Mouse (Mus musculus) lung, postnatal 4 days (tissue): ENCODE data around the gene Dusp11.
"Not testable (repeated sequence)": the region's sequence is repeated elsewhere in the genome, so short reads cannot be mapped to it uniquely, and the experiment has no call there.

Experiments used
- DNase-seq, 2 experiments: peaks; one replicate each; pipeline ENCODE4 v3.0.0; 2021

The Dusp11 gene

DNA sequence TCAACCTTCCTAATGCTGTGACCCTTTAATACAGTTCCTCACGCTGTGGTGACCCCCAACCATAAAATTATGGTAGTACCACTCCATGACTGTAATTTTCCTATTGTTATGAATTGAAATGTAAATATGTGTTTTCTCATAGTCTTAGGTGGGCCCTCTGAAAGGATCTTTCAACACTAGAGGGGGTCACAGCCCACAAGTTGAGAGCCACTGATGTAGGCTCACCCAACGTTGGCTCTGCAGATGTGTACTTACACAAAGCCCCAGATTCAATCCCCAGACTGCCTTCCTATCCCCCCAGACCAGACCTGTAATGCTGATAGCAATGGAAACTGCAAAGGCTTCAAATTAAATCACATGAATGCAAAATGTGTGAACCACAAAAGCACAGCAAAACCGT, 25.8 kb downstream of the Dusp11 start:
- DNase-seq, result no peak

DNA sequence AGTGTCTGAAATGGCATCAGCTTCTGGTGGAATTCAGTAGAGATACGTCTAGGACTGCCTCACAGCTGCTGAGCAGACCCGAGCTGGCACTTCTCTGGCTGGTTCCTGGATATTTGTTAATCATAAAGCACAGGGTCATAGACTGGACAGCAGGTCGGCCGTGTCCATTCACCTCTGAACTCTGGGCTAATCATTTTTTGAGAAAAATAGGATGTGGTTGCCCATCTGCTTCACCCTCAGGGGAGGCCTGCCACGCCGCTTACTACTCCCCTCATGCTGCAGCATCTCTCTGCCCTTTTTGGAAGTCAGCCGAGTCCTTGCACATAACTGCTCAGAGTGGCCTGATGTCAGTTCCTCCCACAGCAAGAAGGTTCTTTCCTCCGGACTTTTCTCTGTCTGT, 27.4 kb downstream of the Dusp11 start:
- DNase-seq, result no peak

DNA sequence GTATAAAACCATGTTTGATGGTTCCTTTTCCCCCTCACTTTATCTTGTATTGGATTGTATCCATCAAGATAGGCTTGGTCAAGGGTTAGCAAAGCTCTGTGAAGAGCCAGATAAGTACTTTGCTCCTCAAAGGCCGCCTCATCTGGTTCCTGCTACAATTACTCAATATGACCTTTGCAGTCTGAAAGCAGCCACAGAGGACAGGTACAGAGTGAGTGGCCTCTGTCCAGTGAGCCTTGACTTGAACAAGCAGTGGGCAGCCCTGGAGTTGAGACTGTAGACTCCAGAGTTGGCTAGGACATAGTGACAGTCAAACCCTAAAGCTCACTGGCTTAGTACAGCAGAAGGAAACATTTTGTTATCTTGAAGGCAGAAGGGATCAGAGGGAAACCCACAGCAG, 32.2 kb downstream of the Dusp11 start:
- no peak for DNase-seq

DNA sequence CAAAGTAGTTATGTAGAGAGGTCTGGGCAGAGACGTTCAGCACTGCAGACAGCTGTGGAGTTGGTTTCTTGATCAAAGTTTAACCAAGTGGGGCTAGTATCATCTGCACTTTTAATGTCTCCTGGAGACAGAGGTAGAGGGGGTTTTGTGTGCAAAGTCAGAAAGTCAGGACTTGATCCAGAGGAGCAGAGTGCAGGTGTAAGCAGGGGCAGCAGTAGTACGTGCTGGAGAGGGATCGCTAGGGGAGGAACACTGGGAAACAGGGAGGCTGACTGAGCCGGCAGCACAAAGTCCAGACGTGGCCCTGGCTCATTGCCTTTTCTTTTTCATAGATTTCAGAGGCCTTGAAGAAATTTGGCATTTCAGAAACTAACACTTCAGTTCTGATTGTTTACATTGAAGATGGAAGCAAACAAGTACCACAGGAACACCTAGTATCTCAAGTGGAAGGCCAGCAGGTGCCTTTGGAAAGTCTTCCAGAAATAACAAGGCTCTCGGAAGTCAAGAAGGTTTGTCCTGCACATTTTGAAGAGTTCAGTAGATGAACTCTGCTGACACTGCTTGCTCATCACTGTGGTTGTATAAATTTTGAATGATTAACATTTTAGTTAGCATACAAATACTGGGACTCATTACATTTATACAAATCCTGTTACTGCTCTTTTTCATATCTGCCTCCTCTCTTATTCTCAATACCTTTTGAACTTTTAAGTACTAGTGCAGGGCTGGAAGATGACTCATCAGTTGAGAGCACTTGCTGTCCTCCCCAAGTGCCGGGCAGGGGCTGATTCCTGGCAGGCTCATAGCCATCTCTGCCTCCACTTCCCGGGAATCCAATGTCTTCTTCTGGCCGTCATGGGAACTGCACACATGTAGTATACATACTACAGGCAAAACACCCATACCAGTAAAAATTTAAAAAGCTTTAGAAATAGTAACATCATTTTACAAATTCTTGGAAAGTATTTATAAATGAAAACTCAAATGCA, 33.7 kb downstream of the Dusp11 start:
- DNase-seq, result no peak

DNA sequence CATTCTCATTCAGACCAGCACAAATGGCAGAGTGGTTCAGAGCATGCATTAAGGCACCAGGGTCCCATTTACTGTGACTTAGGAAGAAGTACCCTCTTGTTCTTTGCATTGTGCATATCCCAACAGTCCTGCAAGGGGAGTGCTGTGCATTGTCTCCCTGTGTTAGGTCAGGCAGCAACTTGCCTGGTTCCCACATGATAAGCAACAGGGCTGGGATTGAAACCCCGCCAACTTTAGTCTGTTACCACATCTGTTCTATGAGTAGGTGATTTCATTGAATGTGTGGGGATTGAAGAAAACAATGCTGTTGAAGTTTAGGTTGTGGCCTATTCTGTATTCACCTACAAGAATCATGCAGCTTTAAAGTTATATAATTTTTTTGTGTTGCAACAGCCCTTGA, 34.8 kb downstream of the Dusp11 start:
- no peak for DNase-seq

DNA sequence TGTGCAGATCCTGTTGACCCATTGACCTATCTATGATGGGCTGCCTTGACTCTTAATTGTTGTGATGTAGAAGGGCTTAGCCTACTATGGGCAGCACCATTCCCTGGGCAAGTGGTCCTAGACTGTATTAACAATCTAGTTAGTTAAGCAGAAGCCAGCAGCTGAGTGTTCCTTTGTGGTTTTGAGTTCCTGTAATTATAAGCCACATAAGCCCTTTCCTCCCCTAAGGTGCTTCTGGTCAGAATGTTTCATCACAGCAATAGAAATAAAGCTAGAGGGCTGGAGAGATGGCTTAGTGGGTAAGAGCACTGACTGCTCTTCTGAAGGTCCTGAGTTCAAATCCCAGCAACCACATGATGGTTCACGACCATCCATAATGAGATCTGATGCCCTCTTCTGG, 37.8 kb downstream of the Dusp11 start:
- no peak for DNase-seq

DNA sequence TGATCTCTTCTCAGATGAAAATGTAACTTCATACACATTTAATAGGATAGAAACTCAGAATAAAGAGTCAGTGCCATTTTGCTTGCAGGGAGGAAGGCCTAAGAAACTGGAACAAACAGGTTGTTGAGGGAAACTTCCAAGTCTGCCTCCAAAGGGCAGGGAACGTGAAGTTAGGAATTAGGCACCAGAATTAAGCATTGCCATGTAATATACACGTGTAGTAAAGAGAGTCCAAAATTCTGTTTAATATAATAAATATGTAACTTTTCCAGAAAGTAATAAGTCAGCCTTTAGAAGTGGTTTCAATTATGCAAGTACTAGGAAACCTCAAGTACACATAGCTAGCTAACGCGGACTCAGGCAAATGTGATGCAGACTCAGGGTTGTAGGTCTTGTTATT, 42.1 kb downstream of the Dusp11 start:
- no peak for DNase-seq

DNA sequence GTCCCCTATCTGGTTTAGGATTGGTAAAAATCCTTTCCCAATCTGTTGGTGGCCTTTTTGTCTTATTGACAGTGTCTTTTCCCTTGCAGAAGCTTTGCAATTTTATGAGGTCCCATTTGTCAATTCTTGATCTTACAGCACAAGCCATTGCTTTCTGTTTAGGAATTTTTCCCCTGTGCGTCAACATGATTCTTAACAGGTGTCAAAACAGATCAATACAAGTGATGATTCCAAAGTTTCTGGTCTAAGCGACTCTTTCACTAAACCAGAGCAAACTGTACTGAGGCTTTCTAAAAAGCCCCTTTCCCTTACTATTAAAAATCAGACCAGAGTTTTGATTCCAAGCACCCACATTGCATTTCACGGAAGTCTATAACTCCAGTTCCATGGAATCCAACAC, 43.1 kb downstream of the Dusp11 start:
- DNase-seq, result not testable (repeated sequence)

DNA sequence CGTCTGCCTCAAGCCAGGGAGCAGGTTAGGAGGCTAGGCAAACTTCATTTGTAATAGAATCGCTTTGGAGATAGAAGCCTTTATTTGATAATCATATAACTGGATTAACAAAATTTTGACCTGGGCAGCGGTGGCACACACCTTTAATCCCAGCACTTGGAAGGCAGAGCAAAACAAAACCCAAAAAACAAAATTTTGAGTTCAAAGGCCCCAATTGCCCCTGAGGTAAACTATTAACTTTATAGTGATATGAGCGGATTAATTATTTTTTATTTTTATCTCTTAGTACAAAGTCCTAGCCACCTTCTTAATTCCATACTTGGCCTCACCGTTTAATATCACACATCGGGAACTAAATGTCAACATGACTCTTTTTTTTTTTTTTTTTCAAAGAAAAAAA, 44.9 kb downstream of the Dusp11 start:
- no peak for DNase-seq

DNA sequence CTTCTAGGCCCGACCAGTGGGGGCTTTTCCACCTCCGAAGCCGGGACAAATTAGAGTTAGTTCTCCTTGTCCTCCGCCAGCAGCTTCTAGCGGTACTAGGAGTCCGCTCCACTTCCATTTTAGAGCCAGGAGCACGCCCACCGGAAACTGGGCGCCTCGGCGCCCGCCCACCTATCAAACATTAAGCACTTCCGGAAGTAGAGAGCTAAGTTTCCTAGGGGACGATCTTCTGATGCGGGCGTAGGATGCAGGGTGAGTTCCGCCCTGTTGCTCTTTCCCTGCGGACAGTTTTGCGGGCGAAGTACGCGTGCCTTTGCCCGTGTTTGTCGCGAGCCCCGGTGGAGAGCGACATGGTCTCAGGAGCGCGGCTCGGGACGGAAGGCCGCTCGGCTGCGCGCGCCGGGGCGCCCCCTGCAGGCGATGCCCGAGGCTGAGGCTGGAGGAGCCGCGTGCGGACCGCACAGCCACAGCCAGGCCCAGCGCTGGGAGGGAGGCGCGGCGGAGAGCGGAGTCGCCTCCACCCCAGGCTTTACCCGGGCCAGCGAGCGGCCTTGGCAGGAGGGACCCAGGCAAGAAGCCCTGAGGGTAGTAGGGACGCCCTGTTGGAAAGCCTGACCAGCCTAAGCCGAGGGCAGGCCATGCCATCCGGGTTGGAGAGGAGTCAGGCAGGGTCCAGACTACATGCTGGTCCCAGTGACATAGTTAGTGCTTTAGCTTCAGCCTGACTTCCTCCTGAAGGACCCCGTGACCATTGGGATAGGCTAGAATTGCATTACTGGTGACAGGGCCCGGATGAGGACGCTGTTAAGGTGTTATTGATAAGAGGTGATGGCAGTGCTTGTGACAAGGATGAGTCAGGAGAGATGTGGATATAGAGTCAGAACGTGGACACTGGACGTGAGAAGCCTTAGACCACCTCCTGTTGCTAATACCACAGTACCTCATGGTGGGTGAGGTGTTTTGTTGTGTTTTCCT, 45.6 kb downstream of the Dusp11 start, which contains the start of gene Nat8f1:
Gene Nat8f1 (minus strand): TSS at position 149 of the 975 bp plus-strand sequence.
- DNase-seq, result peak; percentile 91 to 93

DNA sequence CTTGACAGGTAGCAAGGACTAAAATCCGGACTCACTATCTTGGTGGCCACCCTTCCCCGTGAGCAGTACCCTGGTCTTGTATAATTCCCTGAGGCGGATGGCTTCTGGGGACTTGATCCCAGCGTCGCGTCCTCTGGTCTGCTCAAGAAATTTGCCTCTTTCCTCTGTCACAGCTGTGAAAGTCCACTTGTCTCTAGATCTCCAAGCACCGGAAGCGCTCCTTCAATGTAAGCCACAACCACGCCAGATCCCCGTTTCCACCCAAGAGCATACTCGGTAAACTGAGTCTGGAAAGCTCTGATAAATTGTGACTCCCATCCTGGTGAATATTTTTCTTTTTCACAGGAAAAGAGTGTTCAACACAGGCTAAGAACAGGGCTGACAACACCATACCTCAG, 46.3 kb downstream of the Dusp11 start:
- no peak for DNase-seq

DNA sequence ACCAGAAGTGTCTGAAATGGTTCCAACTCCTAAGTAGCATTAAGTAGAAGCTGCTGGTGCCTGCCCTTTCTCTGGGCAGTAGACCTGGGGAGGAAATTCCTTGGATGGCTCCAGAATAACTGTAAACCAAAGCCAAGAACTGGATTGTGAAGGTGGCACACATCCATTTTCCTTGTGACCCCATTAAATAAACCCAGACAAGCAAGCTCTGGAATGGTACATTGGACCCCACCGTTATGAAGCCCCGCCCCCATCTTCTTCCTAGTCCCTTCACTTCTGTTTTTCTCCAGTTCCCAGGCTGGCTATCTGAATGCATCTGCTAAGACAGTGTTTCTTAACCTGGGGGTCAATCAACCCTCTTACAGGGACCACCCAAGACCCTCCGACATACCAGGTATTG, 49.9 kb downstream of the Dusp11 start, which contains the start of gene Tprkb:
Gene Tprkb (plus strand): TSS at position 279 of the 400 bp plus-strand sequence.
- DNase-seq, result no peak

DNA sequence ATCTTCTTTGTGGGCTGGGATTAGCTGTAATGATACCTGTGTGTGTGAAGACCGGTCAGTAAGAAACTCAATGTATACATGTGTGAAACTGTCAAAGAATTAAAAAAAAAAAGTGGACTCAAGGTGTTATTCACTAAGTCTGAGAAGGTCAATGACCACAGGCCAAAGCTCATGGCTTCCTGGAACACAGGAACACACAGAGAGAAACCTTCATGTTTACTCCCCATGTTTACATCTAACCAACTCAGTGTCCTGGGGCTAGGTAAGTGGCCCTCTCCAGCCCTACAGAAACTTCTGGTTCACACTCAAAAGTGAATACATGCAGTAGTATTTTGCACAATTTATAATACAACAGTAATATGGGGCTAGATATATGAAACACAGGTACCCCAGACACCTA, 51.8 kb downstream of the Dusp11 start:
- DNase-seq, result no peak

DNA sequence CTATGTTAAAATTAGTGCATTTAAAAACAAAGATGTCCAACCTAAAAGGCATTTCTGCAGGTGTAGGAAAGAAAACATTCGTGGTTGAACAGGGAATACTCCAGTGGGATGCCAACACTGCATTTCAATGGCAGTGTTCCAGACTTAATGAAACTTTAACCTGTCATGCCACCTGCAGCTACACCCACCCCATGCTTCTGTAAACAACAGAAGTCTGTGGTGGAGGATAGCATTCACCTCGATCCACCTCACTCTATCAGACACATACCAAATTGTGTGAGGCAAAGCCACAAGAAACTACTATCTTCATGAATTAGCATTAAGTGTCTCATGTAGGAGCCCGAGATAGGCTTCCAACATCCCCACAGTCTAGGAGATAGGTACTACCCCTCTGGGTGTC, 53.1 kb downstream of the Dusp11 start:
- DNase-seq, result no peak

DNA sequence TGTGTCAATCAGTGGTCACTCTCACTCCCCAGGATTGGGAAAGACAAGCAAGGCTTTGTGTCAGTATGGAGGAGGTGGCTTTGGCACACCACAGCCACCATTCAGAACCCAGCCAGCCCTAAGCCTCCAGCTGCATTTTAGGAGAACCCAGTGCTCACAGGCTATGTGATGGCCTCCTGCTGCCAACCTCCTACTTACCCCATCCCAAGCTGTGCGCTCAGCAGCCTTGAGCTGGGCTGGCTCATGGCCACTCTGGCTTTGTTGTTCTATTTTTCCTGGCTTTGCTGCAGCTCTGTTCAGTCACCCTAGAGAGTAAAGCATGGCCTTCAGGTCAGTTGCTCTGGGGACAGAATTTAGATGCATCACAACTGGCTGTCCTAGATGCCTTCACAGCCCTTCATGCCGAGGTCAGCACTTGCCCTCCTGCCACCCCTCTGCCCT, 54.5 kb downstream of the Dusp11 start:
- peak in 1 of 2 experiments; percentile 44 for DNase-seq

DNA sequence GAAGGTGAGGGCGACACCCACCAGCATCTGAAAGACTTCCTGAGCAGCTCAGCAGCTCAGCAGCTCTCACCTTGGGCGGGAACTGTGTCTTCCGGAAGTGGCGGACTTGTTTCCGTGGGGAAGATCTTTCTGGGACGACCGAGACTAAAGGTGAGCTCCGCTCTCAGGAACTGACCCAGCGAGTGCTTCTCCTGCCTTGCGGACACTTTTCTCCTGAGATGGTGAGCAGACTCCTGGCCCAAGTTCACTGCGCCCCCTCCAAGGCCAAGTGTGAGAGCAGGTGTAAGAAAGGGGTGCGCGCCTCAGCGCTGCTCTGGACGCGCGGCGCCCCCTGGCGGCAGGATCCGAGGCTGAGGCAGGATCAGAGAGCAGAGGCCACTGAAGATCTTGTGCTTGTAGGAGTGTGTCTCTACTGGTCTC, 56.8 kb downstream of the Dusp11 start, which contains the start of gene Nat8f4:
Gene Nat8f4 (minus strand): TSS at position 243 of the 420 bp plus-strand sequence.
- DNase-seq, result peak; percentile 77 to 82

DNA sequence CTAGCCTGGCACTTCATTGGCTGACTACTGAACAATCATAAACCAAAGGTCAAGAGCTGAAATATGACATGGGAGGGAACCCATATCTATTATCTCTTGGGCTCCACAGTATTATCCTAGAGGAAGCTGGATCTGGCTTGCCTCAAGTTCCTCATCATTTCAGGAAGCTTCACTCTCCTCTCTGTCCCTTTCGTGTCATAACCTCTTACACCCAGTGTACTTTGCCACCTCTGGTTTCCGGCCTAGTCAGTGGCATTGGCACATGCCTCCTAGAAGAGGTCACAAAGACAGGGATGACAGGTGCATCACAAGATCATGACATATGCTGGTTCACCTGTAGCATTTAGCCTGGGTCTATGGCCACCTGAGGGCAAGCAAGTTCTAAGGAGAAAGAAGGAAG, 59.2 kb downstream of the Dusp11 start:
- no peak for DNase-seq

DNA sequence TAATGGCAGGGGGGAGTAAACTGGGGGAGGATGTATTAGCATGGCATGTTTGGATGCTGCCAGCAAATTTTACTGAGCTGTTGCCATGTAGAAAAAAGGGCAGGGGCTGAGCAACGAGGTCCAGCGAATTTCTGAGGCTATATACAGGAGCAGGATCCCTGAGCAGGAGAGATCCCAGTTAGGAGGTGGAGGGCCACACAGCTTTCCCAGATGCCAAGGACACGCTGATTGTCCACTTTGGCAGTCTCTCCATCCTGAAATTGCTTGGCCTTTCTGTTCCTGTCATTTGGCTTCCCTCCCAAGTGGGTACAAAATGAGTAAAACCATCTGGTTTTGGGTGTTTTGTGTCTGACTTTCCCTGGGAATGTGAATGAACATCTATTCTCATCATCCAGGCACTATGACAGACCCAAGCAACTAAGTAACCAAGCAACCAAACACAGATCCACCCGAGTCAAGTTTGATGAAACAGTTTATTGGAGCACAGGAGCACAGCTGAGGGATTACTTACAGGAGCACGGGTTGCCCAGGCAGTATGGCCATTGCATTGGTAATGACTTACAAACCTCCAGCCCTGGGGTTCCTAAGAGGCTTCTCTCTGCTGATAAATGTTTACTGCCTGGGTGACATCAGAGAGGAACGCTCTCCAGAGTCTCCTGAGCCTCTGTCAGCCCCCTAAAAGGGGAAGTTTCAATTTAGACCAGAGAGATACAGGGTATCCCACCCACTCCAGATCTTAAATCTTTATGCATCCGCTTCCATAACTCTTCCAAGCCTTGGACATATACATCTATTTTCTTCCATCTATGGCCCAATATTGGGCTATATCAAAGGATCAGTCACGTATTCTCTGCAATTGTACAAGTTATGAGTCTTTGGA, 62.6 kb downstream of the Dusp11 start:
- DNase-seq, result not testable (repeated sequence)

DNA sequence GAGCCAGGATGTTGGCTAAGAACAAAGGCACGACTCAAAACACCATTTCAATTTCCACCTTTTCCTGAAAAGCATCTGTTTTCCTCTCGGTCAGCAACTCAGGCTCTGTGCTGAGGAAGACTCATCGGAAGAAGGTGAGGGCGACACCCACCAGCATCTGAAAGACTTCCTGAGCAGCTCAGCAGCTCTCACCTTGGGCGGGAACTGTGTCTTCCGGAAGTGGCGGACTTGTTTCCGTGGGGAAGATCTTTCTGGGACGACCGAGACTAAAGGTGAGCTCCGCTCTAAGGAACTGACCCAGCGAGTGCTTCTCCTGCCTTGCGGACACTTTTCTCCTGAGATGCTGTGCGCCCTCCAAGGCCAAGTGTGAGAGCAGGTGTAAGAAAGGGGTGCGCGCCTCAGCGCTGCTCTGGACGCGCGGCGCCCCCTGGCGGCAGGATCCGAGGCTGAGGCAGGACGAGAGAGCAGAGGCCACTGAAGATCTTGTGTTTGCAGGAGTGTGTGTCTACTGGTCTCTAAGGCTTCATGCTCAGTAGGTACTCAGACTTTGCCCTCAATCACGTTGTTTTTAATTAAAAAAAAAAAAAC, 66.3 kb downstream of the Dusp11 start:
- DNase-seq, result not testable (repeated sequence)
